Mouse (Mus musculus) ovary, postnatal 36 days (tissue): ENCODE measurements around the gene Gngt2.

Source experiments
- DNase-seq: peaks from one replicate; pipeline ENCODE4 v3.0.0; 2022; ENCODE audit warnings: low spot score, mixed read lengths

Gngt2 gene

DNA sequence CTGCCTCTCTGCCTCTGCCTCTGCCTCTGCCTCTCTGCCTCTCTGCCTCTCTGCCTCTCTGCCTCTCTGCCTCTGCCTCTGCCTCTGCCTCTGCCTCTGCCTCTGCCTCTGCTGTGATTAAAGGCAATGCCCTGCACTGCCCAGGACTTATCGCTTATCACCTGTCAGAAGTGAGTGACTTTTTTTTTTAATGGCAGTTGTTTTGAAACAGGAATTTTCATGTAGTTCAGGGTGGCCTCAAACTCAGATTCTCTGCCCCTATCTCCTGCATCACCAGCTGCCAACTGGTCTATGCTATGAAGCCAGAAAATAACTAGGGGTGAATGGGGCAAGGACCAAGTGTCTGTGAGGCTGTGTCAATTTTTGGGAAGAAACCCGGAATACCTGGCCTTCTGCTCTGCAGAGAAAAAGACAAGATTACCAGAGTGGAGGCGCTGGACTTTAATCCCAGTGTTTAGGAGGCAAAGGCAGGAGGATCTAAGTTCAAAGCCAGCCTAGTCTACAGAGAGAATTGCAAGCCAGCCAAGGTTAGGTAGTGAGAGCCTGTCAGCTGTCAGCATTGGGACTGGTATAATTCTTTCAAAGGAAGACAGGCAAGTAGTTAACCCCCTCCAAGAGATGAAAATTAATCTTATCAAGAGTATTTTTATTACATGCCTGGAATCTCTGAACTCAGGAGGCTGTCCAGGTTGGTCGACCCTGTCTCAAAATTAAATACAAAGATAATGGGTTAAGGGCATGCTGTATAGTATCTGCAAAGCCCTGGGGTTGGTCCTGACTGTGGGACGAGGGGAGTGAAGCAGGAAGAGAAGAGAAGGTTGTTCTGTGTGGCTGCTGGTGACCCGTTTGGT lies 10.5 kb upstream of the Gngt2 start:
- DNase-seq, result no peak

DNA sequence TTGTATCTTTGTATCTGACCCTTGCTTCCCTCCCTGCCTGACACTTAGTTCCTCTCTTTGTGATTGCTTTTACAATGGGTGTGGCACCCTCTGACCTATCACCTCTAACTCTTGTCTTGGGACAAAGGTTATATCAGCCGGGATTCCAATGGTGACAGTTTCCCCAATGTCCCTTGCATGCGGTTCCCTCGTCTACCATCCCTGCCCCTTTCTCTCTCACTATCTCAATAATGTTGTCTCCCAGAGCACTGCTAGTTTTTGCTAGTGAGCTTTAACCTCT lies 9.9 kb upstream of the Gngt2 start:
- no peak for DNase-seq

DNA sequence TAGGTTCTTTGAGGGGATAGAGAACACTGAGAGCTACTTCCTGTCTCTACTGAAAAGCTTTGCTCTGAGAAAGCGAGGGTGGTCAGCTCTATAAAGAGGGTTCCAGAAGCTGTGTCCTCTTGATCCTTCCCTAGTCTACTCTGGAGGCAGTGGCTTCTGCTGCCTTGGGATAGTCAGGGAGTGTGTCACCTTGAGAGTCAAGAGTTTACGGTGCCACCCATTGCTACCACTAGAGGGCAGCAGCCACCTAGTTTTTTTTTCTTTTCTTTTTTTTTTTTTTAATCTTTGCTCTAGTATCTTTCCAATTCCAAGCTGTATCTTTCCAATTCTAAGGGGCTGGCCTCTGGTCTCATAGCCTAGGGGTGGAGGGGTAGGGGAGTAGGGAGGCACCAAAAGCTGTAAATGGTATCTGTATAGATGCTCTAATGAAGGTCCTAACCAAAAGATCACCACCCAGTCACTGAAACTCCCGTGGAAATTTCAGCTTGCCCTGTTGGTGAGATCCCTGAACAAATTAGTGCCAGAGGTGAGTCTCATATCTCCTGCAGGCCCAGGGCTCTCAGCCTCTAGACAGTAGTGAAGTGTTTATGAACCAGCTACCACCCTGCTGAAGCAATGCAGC lies 9.4 kb upstream of the Gngt2 start:
- peak; percentile 55 for DNase-seq

DNA sequence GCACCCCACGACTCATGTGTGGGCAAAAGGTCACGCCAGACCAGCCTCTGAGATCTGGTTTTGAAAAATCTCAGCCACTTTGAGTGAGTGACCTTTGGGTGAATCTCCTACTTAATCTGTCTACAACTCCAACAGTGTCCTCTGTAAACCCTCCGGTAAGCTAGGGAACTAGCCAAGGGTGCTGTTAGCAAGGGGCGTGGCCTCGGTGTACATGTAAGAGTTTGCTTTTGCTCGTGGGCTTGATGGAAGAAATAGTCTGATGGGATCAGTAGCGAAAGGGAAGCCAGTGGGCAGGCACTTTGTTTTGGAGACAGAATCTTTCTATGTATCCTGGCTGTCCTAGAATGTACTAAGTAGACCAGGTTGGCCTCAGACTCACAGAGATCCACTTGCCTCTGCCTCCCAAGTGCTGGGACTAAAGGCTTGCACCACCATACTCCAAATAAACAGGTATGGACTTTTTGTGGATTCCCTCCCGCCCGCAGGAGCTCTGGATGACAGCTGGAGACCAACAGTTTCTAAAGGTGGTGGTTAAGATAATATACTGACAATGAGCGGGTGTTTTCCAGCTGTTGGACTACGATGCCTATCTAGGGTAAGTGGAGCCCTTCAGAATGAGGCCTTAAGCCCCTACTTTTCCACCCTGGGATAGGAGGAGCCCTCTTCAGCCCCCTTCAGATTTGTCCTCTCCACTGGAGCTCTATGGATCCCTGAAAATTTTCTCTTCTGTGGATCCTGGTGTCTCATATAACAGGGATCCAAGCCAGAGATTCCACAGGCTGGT lies 8.6 kb upstream of the Gngt2 start:
- no peak for DNase-seq

DNA sequence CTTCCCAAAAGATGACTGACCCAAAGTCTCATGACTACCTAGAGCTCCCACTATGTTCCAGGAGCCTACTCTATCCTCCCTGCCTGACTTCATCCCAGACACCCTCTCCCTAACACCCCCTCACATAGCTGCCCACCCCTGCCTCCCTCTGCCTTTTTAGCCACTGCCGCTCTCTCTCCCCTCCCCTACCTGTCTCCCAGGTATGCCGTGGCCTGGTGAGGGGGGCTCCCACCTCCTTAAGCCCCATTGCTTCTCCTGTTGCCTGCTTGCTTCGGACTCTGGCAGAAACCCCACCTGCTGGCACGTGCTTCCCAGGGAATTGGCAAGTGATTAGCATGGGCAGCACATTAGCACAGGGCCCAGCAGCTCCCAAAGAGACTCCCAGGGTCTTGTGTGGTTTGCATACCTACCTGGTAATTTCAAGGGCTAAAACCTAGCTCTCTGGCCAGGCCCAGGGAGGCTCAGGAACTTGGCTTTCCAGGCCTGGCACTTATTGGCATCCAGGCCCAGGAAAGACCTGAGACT lies 7.4 kb upstream of the Gngt2 start:
- DNase-seq, result no peak

DNA sequence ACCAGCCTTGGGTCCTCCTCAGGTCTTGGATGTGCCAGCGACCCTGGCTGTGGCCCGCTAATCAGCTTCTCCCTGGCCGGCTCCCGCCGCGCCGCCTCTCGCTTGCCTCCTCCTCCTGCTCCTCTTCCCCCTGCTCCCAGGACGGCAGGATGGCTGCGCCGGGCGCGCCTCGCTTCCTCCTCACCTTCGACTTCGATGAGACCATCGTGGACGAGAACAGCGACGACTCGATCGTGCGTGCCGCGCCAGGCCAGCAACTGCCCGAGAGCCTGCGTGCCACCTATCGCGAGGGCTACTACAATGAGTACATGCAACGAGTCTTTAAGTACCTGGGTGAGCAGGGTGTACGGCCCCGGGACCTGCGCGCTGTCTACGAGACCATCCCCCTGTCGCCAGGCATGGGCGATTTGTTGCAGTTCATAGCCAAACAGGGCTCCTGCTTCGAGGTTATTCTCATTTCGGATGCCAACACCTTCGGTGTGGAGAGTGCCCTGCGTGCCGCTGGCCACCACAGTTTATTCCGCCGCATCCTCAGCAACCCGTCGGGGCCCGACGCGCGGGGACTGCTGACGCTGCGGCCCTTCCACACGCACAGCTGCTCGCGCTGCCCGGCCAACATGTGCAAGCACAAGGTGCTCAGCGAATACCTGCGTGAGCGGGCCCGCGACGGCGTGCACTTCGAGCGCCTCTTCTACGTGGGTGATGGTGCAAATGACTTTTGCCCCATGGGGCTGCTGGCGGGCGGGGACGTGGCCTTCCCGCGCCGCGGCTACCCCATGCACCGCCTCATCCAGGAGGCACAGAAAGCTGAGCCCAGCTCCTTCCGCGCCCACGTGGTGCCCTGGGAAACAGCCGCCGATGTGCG lies 6.4 kb upstream of the Gngt2 start:
- DNase-seq, result no peak

DNA sequence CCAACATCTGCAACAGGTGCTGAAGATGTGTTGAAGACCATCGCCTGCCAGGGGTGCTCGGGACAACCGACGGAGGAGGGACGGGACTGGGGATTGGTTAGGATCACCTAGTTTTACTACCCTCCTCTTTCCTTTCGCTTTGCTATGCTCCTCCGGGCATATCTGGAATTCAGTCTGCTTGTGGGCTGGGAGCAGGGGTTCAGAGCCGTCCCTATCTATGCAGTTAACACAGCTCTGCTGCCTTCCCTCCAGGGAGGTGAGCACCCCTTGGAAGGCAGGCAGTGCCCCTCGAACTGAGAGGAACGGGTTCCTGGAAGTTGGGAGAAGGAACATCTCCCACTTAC lies 5.8 kb upstream of the Gngt2 start:
- no peak for DNase-seq

DNA sequence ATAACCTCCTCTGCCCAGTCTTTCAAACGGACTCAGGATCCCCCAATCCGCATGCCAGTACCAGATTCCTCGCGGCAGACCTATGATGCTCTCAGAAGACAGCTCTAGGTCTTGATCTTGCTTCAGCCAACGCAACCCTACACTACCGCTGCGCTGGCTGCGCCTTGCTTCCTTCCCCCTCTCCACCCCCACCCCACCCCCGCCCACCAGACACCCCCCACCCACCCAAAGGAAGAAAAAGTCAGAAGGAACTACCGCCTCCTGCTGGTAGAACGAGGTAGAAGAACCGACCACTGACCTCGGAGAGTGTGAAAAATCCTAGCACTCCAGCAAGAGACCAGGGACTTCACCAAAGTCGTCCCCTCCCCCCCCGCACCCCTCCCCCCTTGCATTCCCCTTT lies 5.4 kb upstream of the Gngt2 start:
- no peak for DNase-seq

DNA sequence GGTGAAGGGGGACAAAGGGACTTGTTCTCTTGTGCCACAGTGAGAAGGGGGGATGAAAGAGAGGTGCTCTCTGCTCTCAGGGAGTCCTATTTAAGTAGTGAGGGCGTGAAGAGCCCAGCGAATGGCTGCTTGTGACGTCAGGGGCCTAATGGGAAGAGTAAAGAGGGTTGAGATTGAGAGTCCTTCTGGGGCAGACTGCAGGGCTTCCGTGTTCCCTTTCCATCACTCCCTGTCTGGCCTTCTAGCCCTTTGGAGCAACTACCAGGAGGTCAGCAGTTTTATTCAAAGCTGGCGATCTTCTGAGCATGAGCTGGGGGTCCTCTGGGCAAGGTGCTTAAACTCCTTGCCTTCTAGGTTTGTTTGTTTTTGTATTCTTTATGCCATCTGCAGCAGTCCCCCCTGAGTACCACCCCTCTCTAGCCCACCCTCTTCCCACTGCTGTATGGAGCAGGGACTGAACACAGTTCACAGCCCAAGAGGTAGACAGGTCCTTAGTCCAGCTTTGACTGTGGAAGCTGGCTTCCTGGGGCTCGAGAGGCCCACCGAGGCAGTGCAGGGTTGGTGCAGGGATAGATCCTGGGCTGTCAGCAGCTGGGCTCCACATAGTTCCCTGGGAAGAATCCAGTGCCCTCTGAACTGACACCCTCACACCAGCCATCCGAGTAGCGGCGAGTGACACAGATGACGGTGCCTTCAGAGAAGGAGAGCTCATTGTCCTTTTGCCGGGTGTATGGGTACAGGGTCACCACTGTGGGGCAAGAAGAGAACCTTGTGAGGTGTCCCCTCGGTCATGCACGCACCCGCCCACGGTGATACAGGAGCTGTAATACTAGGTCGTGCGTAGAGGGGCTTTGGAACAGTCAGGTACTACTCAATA lies 4.6 kb upstream of the Gngt2 start:
- DNase-seq, result no peak

DNA sequence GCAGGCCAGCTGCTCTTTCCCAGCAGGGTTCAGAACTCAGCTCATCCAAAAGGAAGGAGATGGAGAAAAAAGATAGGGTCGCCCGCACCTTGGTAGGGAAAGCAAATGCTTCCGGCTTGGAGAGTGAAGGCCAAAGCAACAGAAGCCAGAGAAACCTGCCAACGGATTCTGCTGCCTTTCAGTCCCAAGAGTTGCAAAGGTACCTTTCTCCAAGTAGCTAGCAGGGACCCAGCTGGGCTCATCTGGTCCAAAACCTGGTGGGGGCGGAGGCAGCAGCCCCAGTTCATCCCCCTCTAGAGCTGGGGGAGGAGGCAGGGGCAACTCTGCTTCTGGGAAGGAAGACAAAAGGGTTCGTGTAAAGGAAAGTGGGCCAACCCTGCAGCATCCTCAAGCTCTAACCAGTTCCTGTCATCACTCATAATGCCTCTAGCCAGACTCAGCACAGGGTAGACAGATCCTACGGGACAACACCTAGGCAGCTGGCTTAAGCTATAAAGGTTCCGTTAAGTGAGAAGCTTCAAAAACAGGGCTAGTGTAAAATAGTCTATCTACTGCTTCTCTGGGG lies 3.9 kb upstream of the Gngt2 start:
- DNase-seq, result no peak

DNA sequence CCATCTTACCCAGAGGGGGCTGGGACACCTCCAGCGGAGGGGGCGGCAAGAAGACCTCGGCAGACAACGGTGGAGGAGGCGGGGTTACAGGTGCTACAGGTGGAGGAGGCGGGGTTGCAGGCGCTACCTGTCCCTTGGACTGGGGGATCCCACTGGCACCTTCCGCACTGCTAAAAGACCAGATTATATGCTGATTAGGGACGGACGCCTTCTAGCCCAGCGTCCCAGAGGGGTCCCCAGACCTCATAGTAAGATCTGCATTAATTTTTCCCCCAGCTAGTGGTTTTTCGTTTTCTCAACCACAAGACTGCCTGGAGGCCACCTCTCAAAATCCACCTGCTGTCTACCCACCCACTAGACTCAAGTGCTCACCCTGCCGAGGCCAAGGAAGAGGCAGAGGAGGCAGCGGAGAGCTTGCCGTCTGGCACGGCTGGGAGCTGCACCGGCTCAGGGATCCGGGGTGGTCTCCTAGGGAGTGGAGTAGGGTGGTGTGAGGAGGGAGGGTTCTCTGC lies 3.3 kb upstream of the Gngt2 start:
- no peak for DNase-seq

DNA sequence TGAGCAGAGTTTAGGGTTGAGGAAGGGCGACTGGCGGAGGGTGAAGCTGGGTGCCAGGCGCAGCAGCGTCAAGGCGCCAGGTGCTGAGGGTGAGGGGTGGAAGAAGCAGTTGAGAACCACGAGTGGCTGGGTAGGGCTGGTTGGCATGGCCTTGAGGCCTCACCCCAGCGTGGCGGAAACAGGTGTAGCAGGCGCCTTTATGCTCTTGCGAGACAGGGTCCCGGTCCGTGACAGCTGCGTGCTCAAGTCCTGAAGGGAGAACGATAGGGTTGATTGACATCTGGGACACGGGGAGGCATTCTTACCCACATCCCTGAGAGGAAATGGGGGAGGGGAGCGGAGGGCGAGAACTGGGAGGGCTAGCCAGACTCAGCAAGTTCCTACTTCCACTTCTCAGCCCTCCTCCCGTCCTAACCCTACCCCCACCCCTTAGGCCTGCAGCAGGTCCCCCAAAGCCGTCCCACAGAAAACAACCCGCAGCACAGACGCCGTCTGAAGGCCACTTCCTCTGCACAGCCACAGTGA lies 2.8 kb upstream of the Gngt2 start:
- DNase-seq, result no peak

DNA sequence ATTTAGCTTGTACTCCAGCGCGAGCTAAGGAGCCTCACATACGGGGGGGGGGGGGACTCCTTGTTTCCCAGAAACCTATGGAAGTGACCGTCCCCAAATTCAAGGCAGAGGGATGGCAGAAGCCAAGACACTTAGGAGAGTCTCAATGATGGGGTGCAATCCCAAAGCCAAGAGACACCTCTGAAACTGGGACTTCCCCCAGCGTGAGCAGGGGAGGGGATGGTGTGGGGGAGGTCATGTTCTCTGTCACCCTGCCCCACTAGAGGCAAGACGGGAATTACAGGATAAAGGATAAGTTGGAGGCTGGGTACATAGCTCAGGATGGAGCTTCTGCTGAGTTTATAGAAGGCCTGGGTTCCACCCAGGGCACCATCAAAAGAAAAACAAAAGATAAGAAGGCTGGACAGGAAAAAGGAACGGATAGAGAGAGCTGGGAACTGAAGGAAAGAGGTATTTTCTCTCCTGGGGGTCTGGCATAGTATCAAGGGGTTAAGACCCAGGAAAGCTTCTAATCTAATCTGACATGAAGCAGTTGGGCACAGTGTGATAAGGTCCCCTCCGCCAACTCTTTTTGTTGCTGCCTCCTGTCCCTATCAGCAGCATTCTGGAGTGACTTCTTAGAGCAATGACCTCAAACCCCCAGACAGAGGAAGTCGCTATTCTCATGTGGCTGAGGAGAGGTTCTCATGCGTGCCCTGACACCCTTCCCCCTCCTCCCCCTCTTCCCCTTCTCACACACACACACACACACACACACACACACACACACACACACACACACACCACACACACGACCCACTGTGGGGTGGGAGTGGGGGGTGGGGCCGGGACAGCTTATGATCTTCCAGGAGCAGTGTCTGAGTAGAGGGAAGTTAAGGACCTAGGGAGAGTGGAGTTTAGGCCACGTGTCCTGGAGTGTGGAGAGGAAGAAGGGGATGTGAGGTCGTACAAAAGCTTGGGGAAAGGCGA lies 2.0 kb upstream of the Gngt2 start:
- no peak for DNase-seq

DNA sequence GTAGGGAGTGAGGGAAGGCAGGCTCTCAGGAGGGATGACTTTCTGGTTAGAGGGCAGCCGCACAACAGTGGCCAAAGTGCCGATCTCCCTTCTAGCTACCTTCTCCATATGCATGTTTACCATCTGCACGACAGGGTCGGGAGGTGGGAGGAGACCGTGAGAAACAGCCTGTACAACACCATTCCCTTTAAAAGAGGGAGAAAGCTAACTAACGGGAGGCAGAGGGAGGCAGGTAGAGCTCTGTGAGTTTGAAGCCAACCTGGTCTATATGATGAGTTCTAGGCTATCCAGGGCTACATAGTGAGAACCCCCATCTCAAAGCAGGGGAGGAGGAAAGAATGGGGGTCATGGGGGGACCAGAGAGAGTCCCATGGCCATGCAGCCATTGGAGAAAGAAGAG lies 1.2 kb upstream of the Gngt2 start:
- DNase-seq, result no peak

DNA sequence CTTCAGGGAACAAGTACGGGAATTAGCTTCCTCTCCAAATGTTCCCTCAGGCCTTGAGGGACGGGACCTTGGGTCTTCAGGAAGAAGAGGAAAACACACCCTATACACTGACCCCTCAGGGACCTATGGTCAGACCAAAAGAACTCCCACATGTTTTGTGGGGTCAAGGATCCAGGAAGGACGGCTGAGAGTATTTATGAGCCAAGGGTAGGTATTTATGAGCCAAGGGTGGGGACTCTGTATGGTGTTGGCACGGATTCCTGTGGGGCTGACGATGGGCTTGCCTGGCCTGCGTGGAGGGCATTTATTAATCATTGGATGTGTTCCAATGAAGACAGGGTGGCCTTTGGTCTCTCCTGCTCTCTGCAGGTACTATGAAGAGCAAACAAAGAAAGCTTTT lies 583 bp upstream of the Gngt2 start:
- no peak for DNase-seq

DNA sequence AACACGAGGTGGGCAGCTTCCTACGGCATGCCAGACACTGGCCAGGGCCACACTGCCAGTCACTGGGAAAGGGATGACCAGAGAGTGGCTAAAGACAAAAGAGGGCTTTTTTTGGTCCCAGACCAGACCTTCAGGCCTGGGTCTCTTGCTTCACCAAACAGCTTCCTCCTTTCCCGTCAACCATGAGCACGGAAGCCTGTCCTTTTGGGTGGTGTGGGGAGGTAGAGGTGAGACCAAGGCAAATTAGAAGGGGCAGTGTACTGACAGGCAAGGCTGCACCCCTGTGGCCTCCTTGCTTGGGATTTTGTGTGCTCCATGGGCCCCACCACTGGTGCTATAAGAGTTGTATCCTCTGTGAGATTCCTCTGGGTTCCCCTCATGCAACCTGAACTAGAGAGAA lies 1.6 kb downstream of the Gngt2 start:
- DNase-seq, result no peak

DNA sequence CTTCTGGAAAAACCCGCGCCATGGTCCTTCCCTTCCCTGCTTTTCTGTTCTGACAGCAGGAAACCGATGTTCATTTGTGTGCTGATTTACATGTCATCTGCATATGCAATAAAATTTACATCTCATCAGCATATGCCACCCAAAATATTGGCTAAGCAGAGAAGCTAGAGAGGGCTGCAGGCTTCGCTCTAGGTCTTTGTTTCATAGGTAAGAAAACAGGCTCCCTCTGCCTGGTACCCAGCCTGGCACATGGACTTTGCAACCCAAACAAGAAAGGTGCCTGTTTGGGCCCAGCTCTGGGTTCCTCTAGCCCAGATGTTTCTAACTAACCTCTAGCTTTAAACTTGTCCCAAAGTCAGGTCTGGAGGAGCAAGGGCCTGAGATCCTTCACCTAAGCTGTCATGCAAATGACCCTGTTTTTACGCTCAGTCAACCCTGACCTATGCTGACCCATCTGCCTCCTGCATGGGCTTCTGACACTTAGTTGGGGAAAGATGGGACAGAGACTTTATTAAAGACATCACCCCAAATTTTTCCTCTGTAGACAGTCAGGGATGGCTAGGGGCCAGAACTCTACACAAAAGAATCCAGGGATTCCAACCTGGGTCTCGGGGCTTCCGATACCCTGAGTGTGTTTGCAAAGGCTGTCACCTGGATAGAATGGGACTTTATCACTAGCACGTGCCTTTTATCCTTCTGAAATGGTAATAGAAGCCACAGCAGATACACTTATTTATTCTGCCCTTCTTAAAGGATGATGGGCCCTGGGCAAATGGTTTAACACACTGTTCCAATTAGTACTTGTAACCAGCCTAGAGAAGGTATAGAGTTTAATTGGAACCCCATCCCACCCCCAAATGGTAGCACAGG lies 2.2 kb downstream of the Gngt2 start:
- DNase-seq, result no peak
